Mouse (Mus musculus) activated CD4-positive, CD25-positive, alpha-beta regulatory T cell, adult 4 months (primary cell): ENCODE data around the gene Ccdc90b. TPM values are rescaled to one million over a fixed set of nuclear protein-coding genes. Genes with fewer than 3 reads are reported as not detected.

Experiments
- polyA plus RNA-seq, 2 experiments: library from polyadenylated mRNA; unstranded; fragments of 100-300 nt; shearing (Covaris generic); gene quantifications; one replicate each; pipeline ENCODE4 v1.2.1; 2017

Ccdc90b gene
- polyA plus RNA-seq, 2 experiments from 2014 or later = 11.0 TPM

Other genes with a start within 250 kb of the Ccdc90b start
- gene Ankrd42, start 76.0 kb downstream of the Ccdc90b start, polyA plus RNA-seq = not detected
- gene Pcf11, start 108.8 kb downstream of the Ccdc90b start, polyA plus RNA-seq = 10 to 100 TPM; 30.2 to 31.9 TPM
- under 1 TPM in 1 of 2 experiments, not detected in 1; 0.65 TPM for gene Rab30, start 180.5 kb downstream of the Ccdc90b start, polyA plus RNA-seq